12 mouse cellular contexts compared by ENCODE assay signal in genomic region chr14:50802843-50803562, GRCm38 (mm10). TPM values are rescaled to one million over a fixed set of nuclear protein-coding genes. Genes with fewer than 3 reads are reported as not detected.
DNase-seq lines count a peak whose midpoint lies in the region; TF ChIP-seq lines count a peak whose summit lies in the region.
"Had no signal": no experiment of that assay in that cellular context is flagged by ENCODE, and none has a peak within 500 bp of the region (broad histone marks: within the 10 kb centered on the region; RNA-seq: fewer than 3 reads in every experiment).

No protein-coding gene starts in this region.

- peak; percentile 36 to 50 for DNase-seq in cerebellum, postnatal 14 days
- DNase-seq in cerebellum, postnatal 36 days: no peak
- no peak for DNase-seq in layer of hippocampus, adult 2 months (ENCODE audit: low spot score in 2 of 2)
- no peak for DNase-seq in layer of hippocampus, adult 8-10 months (ENCODE audit: low spot score in 2 of 2)
- DNase-seq in ES-CJ7 (ENCODE audit: low read depth, low spot score): peak; percentile 75
- peak; percentile 33 for DNase-seq in embryo, embryonic 10.5 days (ENCODE audit: low spot score)
- DNase-seq in urinary bladder, postnatal 10 days (ENCODE audit: low spot score): no peak
- no peak for DNase-seq in left cerebral cortex, adult 9 months (ENCODE audit: low spot score in 2 of 2)

- H3K4me3 ChIP-seq in layer of hippocampus, adult 2 months: no peak overlapping the region
- H3K4me3 ChIP-seq: lung, embryonic 15.5 days had no signal

- TF ChIP-seq CTCF in layer of hippocampus, adult 2 months (conservative IDR thresholded peaks at IDR 0.05): peak; percentile 80

- H3K27ac ChIP-seq in layer of hippocampus, adult 2 months: no peak overlapping the region
- H3K27ac ChIP-seq: lung, embryonic 15.5 days had no signal

RNA-seq across cellular contexts. Expression of gene Ccnb1ip1, which starts 4.5 kb away (rescaled TPM):
- total RNA-seq in layer of hippocampus, adult 2 months (2021): not detected
- total RNA-seq in layer of hippocampus, adult 8-10 months (2022): under 1 TPM in 1 of 4 experiments, not detected in 3; 0.55 TPM
- total RNA-seq: common myeloid progenitor, adult 5-6 weeks; granulocyte monocyte progenitor cell, adult 5-6 weeks; layer of hippocampus, adult 18-20 months had no signal

RNA-seq across cellular contexts. Expression of gene Parp2, which starts 4.6 kb away (rescaled TPM):
- 10 to 100 TPM; 27.5 to 31.9 TPM for total RNA-seq in layer of hippocampus, adult 2 months (2021)
- 10 to 100 TPM; 27.2 to 29.0 (median 28.7) TPM for total RNA-seq in layer of hippocampus, adult 8-10 months (2022)

RNA-seq across cellular contexts. Expression of gene Ttc5, which starts 17.7 kb away (rescaled TPM):
- total RNA-seq in layer of hippocampus, adult 2 months (2021): 10 to 100 TPM; 67.0 to 69.7 TPM
- total RNA-seq in layer of hippocampus, adult 8-10 months (2022): 10 to 100 TPM; 62.3 to 73.2 (median 64.0) TPM

RNA-seq across cellular contexts. Expression of gene Olfr749, which starts 58.1 kb away (rescaled TPM):
- not detected for total RNA-seq in layer of hippocampus, adult 2 months (2021)
- not detected for total RNA-seq in layer of hippocampus, adult 8-10 months (2022)
- total RNA-seq: common myeloid progenitor, adult 5-6 weeks; granulocyte monocyte progenitor cell, adult 5-6 weeks; layer of hippocampus, adult 18-20 months had no signal

Comparison
In these comparisons a context has a peak if more than half of its experiments do, and no peak if none do; other contexts are left out.
1. DNase-seq: peak in cerebellum, postnatal 14 days (2 of 2), ES-CJ7 (single experiment) and embryo, embryonic 10.5 days (single experiment); none in cerebellum, postnatal 36 days (0 of 2), layer of hippocampus, adult 2 months (0 of 2), layer of hippocampus, adult 8-10 months (0 of 2), urinary bladder, postnatal 10 days (single experiment) and left cerebral cortex, adult 9 months (0 of 2).